Mouse (Mus musculus): Measurements from ENCODE around the gene Slc22a14.

DNA sequence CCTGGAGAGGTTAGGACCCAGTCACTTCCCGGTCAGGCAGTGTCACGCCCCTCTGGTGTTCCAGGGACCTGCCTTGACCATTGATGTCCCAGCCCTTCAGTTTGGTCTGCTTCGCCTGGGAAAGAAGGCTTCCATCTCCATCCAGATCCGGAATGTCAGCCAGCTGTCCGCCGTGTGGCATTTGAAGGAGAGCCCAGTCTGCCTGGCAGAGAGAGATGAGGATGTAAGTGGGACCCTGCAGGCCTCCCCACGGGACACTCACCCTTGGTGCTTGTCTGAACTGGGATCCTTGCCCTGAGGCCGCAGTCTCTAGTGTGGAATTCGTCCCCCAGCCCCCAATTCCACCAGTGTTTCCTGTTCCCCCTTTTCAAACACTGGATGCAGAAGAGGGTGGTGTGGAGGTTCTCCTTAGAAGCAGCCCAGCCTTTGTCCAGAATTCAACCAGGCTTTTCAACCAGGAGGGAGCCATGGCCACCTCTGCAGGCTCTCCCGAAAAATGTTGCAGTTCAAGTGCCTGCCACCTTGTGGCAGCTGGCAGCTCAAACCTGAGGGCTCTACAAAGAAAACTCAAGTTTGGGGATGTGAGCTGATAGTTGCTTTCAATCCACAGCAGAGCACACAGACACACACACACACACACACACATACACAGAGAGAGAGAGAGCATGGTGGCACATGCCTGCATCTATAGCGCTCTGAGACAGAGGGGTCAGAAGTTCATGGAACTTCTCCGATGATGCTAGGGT, 236.7 kb downstream of the Slc22a14 start:
- TF ChIP-seq CTCF (IDR thresholded peaks at IDR 0.05; ENCODE audit: insufficient read depth, low read depth, low read length) (no peak), POLR2A (IDR thresholded peaks at IDR 0.05; ENCODE audit: insufficient read depth, low read depth, low read length) (no peak)
